Mouse (Mus musculus) liver, embryonic 14.5 days (tissue): ENCODE results near the gene Cttnbp2nl. TPM values are rescaled to one million over a fixed set of nuclear protein-coding genes. Genes with fewer than 3 reads are reported as not detected.

Experiments
- ATAC-seq: fragments of 200-750 bp; cut with Nextera tagmentation; 2 replicates; pipeline ENCODE4 v1.8.0; 2017; ENCODE audit warnings: moderate number of reproducible peaks, mild to moderate bottlenecking, moderate library complexity; ENCODE audit not compliant: insufficient read depth
- DNase-seq, 3 experiments: peaks; one replicate each; pipeline ENCODE4 v3.0.0-alpha.2; 2012 to 2013; ENCODE audit warnings: low read depth in 3 of 3, low spot score in 3 of 3
- H3K27ac ChIP-seq: fragments of 300-500 bp; sonication (generic); 2 replicates; pipeline ENCODE4 v1.5.1; 2014; ENCODE audit warnings: moderate library complexity, mild to moderate bottlenecking, control low read depth, inconsistent platforms
- H3K27me3 ChIP-seq: fragments of 300-500 bp; sonication (generic); 2 replicates; pipeline ENCODE4 v1.6.1; 2014; ENCODE audit warnings: mild to moderate bottlenecking, low read length, moderate library complexity; ENCODE audit not compliant: control insufficient read depth, insufficient read depth
- H3K36me3 ChIP-seq: fragments of 300-500 bp; sonication (generic); replicated peaks from 2 replicates; pipeline ENCODE4 v1.6.1; 2014; ENCODE audit warnings: low read depth; ENCODE audit not compliant: control insufficient read depth, insufficient read depth
- H3K4me1 ChIP-seq, 2 experiments: fragments of 200-500 bp in 1 of 2; fragments of 300-500 bp in 1 of 2; sonication (generic) in 1 of 2; replicated peaks; 2 replicates each; pipeline ENCODE4 v1.6.1; 2012 to 2014; ENCODE audit warnings: antibody characterized with exemption in 1 of 2, inconsistent platforms in 1 of 2, low read length in 1 of 2; ENCODE audit not compliant: control insufficient read depth in 2 of 2, insufficient read depth in 2 of 2
- H3K4me2 ChIP-seq: fragments of 300-500 bp; sonication (generic); 2 replicates; pipeline ENCODE4 v1.6.1; 2014; ENCODE audit warnings: low read depth, mild to moderate bottlenecking, control low read depth, moderate library complexity
- H3K4me3 ChIP-seq, 2 experiments: fragments of 200-500 bp in 1 of 2; fragments of 300-500 bp in 1 of 2; sonication (generic) in 1 of 2; 2 replicates each; pipeline ENCODE4 v1.5.1; 2012 to 2014; ENCODE audit warnings: low read depth in 2 of 2, low read length in 2 of 2, mild to moderate bottlenecking in 2 of 2, control low read depth in 1 of 2, inconsistent platforms in 1 of 2, moderate library complexity in 1 of 2; ENCODE audit not compliant: insufficient read depth in 1 of 2
- H3K9ac ChIP-seq: fragments of 300-500 bp; sonication (generic); replicated peaks from 2 replicates; pipeline ENCODE4 v1.6.1; 2014; ENCODE audit warnings: mild to moderate bottlenecking, control low read depth, moderate library complexity
- H3K9me3 ChIP-seq: fragments of 300-500 bp; sonication (generic); 2 replicates; pipeline ENCODE4 v1.6.1; 2016; ENCODE audit warnings: low read length, mixed read lengths; ENCODE audit not compliant: control insufficient read depth
- CTCF ChIP-seq: IDR thresholded peaks from 2 replicates; pipeline ENCODE4 v1.5.1; 2016; ENCODE audit warnings: antibody characterized with exemption, low read depth, control low read depth
- EP300 ChIP-seq: IDR thresholded peaks from 2 replicates; pipeline ENCODE4 v1.6.1; 2016; ENCODE audit warnings: antibody characterized with exemption, low read depth
- WGBS: fragments of 180-500 bp; shearing (Covaris S2); extraction: QIAGEN DNeasy Blood & Tissue Kit; methylation state at CpG from one replicate; pipeline ENCODE4 v1.1.7; 2014; ENCODE audit not compliant: insufficient replicate concordance; 5-methylcytosine and 5-hydroxymethylcytosine counted together
- polyA plus RNA-seq, 2 experiments: library from polyadenylated mRNA; depleted of rRNA in 1 of 2; stranded (reverse) in 1 of 2; unstranded in 1 of 2; fragments of >200 nt; fragmentation: Nextera tagmentation in 1 of 2; extraction: Ambion mirVana in 1 of 2; gene quantifications; 2 replicates each; pipeline versions ENCODE4 v1.2.1 to v1.2.3; 2012 to 2014

Gene Cttnbp2nl
- polyA plus RNA-seq, 2 experiments = 0.65 to 2.1 TPM

DNA sequence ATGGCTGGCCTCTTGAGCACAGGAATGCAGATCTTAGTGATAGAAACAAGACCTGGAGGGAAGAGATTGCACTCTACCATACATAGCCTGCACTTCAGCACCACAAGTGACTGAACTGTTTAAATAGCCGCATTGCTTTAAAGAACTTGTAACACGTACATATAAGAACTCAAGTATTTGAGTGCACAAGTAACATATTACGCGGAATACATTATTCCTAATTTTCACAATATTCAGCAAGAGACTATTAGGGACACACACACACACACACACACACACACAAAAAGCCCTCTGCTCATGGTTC is 704 bp upstream of the Cttnbp2nl start:
- DNase-seq = no peak
- Histone ChIP-seq H3K27ac (no peak overlapping the region), H3K9me3 (no peaks in the 10 kb centered on the region), H3K4me1 (peaks cover 0 to 3% of the 10 kb centered on the region in 2 experiments; a peak in 2 of 4 replicates), H3K9ac (no peak overlapping the region), H3K27me3 (peaks cover 27% of the 10 kb centered on the region), H3K4me3 (peak overlapping the region in 1 of 2 experiments; percentile 34; a peak in 1 of 4 replicates), H3K4me2 (peak overlapping the region; percentile 59), H3K36me3 (no peaks in the 10 kb centered on the region)
- TF ChIP-seq EP300 = no peak
- no peak for TF ChIP-seq CTCF
- WGBS = 51% methylated on average over 4 of the region's 4 CpGs
- no peak for ATAC-seq

DNA sequence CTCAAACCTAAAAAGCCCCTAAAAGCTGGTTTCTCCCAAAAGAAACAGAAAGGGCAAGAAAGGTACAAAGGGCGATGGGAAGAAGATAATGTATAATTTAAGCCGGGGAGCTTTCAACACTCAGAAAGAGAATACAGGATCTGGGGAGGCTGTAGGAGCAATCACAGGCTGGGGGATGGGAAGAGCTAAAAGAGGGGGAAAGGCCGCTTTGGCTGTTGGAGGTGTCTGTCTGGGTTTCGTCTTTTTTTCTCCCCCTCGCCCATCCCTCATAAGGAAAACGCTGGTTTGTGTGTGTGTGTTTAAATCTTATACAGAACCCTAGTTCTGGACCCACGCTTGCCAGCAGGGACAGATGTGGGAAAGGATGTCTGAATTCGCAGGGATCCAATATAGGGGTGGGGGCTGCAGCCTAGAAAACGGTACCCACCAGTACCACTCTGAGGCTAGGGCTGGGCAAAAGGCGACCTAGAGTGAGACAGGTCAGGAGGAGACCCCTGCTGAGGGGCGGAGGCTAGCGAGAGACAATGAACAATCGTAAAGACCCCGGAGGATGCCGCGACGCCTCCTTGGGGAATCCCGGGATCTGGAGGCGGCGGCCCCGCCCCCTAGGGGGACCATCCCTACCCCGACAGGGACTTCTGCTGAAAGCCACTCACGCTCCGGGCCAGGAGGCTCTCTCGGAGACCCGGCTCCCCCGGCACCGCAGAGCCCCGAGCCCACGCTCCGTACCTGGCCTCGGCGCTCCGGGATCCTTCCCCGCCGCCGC is 592 bp downstream of the Cttnbp2nl start:
- peaks cover 27% of the 10 kb centered on the region for H3K27me3 ChIP-seq

GRCm38 (mm10) chr3:105051103-105051502 is 1.8 kb downstream of the Cttnbp2nl start:
- Histone ChIP-seq H3K36me3 (no peaks in the 10 kb centered on the region), H3K4me3 (no peak overlapping the region; a peak in 1 of 4 replicates), H3K27me3 (peaks cover 27% of the 10 kb centered on the region), H3K27ac (no peak overlapping the region), H3K4me2 (0 out of 2 replicates have a peak overlapping the region, but pooled peaks have one; percentile 11), H3K9me3 (no peaks in the 10 kb centered on the region), H3K4me1 (peaks cover 0 to 4% of the 10 kb centered on the region in 2 experiments; a peak in 2 of 4 replicates), H3K9ac (no peak overlapping the region)
- WGBS = 22% methylated on average over 2 of the region's 2 CpGs
- TF ChIP-seq CTCF (no peak), EP300 (no peak)
- DNase-seq (no peak), ATAC-seq (no peak)

More for the DNA sequence above, 592 bp downstream of the Cttnbp2nl start:
- Histone ChIP-seq H3K36me3 (no peaks in the 10 kb centered on the region), H3K27ac (no peak overlapping the region), H3K4me1 (peaks cover 0 to 3% of the 10 kb centered on the region in 2 experiments; a peak in 2 of 4 replicates), H3K9me3 (no peaks in the 10 kb centered on the region), H3K9ac (no peak overlapping the region), H3K4me2 (peak overlapping the region; percentile 59), H3K4me3 (peak overlapping the region; percentile 57 to 60)
- 2% methylated on average over 30 of the region's 37 CpGs for WGBS
- TF ChIP-seq CTCF (no peak), EP300 (no peak)
- DNase-seq (no peak), ATAC-seq (no peak)

GRCm38 (mm10) chr3:105049848-105050247 is 3.1 kb downstream of the Cttnbp2nl start:
- Histone ChIP-seq H3K36me3 (no peaks in the 10 kb centered on the region), H3K4me3 (no peak overlapping the region), H3K27me3 (peaks cover 26% of the 10 kb centered on the region), H3K9ac (no peak overlapping the region), H3K4me1 (peaks cover 0 to 4% of the 10 kb centered on the region in 2 experiments; a peak in 2 of 4 replicates), H3K9me3 (no peaks in the 10 kb centered on the region), H3K4me2 (no peak overlapping the region), H3K27ac (no peak overlapping the region)
- DNase-seq (no peak), ATAC-seq (no peak)
- no peak for TF ChIP-seq CTCF
- TF ChIP-seq EP300 = no peak
- WGBS = 30% methylated on average over 6 of the region's 6 CpGs

GRCm38 (mm10) chr3:105047616-105048015 is 5.3 kb downstream of the Cttnbp2nl start:
- ATAC-seq (no peak), DNase-seq (no peak)
- no peaks in the 10 kb centered on the region for H3K9me3 ChIP-seq
- peaks cover 0 to 1% of the 10 kb centered on the region in 2 experiments; a peak in 1 of 4 replicates for H3K4me1 ChIP-seq
- no peak overlapping the region for H3K4me2 ChIP-seq
- H3K27ac ChIP-seq = no peak overlapping the region
- no peak overlapping the region for H3K9ac ChIP-seq
- TF ChIP-seq CTCF (no peak), EP300 (no peak)
- 28% methylated on average over 8 of the region's 8 CpGs for WGBS
- H3K36me3 ChIP-seq = no peaks in the 10 kb centered on the region
- H3K4me3 ChIP-seq = no peak overlapping the region
- peaks cover 13% of the 10 kb centered on the region for H3K27me3 ChIP-seq
